Mouse (Mus musculus) ES-E14 (cell line): ENCODE results near the gene Trio. TPM values are rescaled to one million over a fixed set of nuclear protein-coding genes. Genes with fewer than 3 reads are reported as not detected.

Experiments
- DNase-seq: peaks from one replicate; pipeline ENCODE4 v3.0.0-alpha.2; 2013; ENCODE audit warnings: low read depth, low spot score
- H3K27ac ChIP-seq: 2 replicates; pipeline ENCODE4 v1.5.1; 2012; ENCODE audit warnings: low read depth, mild to moderate bottlenecking, low read length, moderate library complexity, mixed read lengths; ENCODE audit not compliant: poor library complexity, insufficient read depth, severe bottlenecking
- H3K36me3 ChIP-seq: 2 replicates; pipeline ENCODE4 v1.6.1; 2012; ENCODE audit warnings: mild to moderate bottlenecking, low read length, moderate library complexity, mixed read lengths; ENCODE audit not compliant: control insufficient read depth, poor library complexity, insufficient read depth, severe bottlenecking
- H3K4me1 ChIP-seq, 2 experiments: fragments of 150-350 bp in 1 of 2; sonication (generic) in 1 of 2; 2 replicates each; pipeline ENCODE4 v1.6.1; 2012; ENCODE audit warnings: low read length in 2 of 2, mild to moderate bottlenecking in 1 of 2, mixed read lengths in 1 of 2; ENCODE audit not compliant: control insufficient read depth in 2 of 2, insufficient read depth in 2 of 2, poor library complexity in 1 of 2
- H3K4me3 ChIP-seq, 2 experiments: fragments of 150-350 bp in 1 of 2; sonication (generic) in 1 of 2; 2 replicates each; pipeline ENCODE4 v1.5.1; 2012; ENCODE audit warnings: low read length in 2 of 2, low read depth in 1 of 2, mild to moderate bottlenecking in 1 of 2, mixed read lengths in 1 of 2; ENCODE audit not compliant: insufficient read depth in 1 of 2, poor library complexity in 1 of 2, severe bottlenecking in 1 of 2
- H3K9ac ChIP-seq: 2 replicates; pipeline ENCODE4 v1.6.1; 2012; ENCODE audit warnings: low read depth, mild to moderate bottlenecking, low read length, mixed read lengths; ENCODE audit not compliant: poor library complexity, insufficient read depth, severe bottlenecking
- H3K9me3 ChIP-seq: fragments of 150-350 bp; sonication (generic); 2 replicates; pipeline ENCODE4 v1.6.1; 2012; ENCODE audit warnings: low read depth, mild to moderate bottlenecking, low read length; ENCODE audit not compliant: control insufficient read depth, insufficient read depth
- CHD2 ChIP-seq: IDR thresholded peaks from 2 replicates; pipeline ENCODE4 v1.6.1; 2014; ENCODE audit warnings: mild to moderate bottlenecking, low read depth, low read length, inconsistent platforms
- HCFC1 ChIP-seq: IDR thresholded peaks from 2 replicates; pipeline ENCODE4 v1.6.1; 2012; ENCODE audit warnings: low read length, inconsistent platforms, borderline replicate concordance; ENCODE audit not compliant: insufficient read depth
- MAFK ChIP-seq: IDR thresholded peaks from 2 replicates; pipeline ENCODE4 v1.6.1; 2014; ENCODE audit warnings: mild to moderate bottlenecking, low read depth, low read length, inconsistent platforms; ENCODE audit not compliant: insufficient read depth
- ZC3H11A ChIP-seq: IDR thresholded peaks from 2 replicates; pipeline ENCODE4 v1.6.1; 2012; ENCODE audit warnings: low read depth, mild to moderate bottlenecking, inconsistent platforms, low read length, borderline replicate concordance
- ZNF384 ChIP-seq: IDR thresholded peaks from 2 replicates; pipeline ENCODE4 v1.6.1; 2012; ENCODE audit warnings: low read depth, low read length, inconsistent platforms
- in situ Hi-C, 2 experiments: fragments of 600-800 bp; cut with MboI; formaldehyde crosslinking; loops; one replicate each; pipeline ENCODE4 v1.15.1; 2025; ENCODE audit warnings: low sequenced_read_pairs in 2 of 2, inconsistent platforms in 1 of 2; ENCODE audit not compliant: unreplicated experiment in 2 of 2
- total RNA-seq: library from RNA; depleted of rRNA; stranded (reverse); fragments of 300-350 nt; gene quantifications from 2 replicates; pipeline ENCODE4 v1.2.3, GENCODE M21; 2012

Trio gene
- total RNA-seq, 1 experiment = 34.4 TPM

DNA sequence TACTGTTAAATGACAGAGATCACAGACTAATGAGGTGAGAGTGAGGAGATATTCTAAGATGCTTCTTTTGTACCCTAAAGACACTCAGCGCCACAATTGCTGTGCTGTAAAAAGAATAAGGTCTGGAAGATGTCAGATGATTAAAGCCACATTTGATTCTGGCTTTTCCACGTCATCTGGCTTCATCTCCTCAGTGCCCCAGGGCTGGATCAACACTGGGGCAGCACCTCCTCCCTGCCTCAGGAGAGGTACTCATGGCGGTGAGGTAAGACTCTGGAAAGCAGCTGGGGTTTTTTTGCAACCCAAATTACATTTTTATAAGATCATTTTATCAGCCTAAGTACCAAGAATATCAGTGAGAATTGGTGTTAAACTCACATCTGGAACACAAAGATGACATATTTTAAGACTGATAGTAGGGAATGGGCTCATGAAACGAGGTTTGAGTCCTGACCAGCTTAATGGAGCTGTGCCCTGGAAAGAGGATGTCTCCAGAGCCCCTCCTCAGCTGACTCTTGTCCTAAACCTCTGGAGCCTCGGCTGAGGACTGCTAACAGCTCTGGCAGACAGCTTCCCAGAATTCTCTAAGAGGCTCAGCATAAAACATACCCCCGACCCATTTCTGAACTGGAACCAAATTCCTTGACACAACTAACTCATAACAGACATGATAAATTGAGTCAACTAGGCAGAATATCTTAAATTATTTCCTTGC is 210.8 kb downstream of the Trio start:
- Histone ChIP-seq H3K9me3 (no peaks in the 10 kb centered on the region), H3K36me3 (peaks cover 3% of the 10 kb centered on the region; the same call in 1 of the 2 replicates), H3K9ac (no peak overlapping the region), H3K27ac (no peak overlapping the region), H3K4me3 (no peak overlapping the region), H3K4me1 (peaks cover 0 to 3% of the 10 kb centered on the region in 2 experiments; a peak in 1 of 4 replicates)
- no peak for DNase-seq
- TF ChIP-seq MAFK = no peak
- no peak for TF ChIP-seq HCFC1
- no peak for TF ChIP-seq ZNF384
- TF ChIP-seq CHD2 = no peak
- no peak for TF ChIP-seq ZC3H11A
- in situ Hi-C loops = no loop called here

DNA sequence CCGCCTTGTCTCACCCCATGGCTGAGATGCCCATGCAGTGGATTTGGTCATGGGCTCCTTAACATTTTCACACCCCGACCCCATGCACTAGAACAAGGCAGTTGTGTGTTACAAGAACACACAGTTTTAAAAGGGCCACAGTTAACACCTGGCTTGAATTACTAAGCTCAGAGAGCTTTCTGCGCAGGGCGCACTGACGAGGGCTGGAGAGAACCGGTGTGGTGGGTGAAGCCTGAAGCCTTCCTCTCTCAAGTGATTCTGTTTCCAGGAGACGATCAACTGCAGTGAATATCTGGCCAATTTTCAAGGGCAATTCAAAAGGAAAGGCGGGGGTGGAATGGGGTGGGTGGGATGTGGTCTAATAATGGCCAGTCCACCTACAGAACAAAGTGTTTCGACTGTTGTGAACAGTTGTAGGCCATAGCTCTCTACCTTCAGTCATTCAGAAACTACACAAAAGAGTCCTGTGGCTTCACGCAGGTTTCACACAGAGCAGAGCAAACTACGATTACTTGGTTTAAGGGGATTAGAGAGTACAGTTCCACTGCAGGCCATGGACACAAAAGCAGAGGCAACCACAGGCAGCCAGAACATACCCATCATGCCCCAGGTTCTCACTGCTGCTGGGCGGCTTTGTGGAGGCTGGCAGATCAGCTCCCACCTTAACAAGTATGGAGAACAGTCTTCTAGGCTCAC is 214.7 kb downstream of the Trio start:
- H3K27ac ChIP-seq = no peak overlapping the region; the same call in 1 of the 2 replicates
- H3K4me1 ChIP-seq = peaks cover 0 to 3% of the 10 kb centered on the region in 2 experiments; a peak in 1 of 4 replicates
- H3K9me3 ChIP-seq = no peaks in the 10 kb centered on the region
- no peak overlapping the region for H3K4me3 ChIP-seq
- H3K36me3 ChIP-seq = no peaks in the 10 kb centered on the region; the same call in 1 of the 2 replicates
- no peak overlapping the region for H3K9ac ChIP-seq
- in situ Hi-C loops = no loop called here
- TF ChIP-seq HCFC1 (no peak), MAFK (no peak), CHD2 (no peak), ZC3H11A (no peak), ZNF384 (no peak)
- no peak for DNase-seq

DNA sequence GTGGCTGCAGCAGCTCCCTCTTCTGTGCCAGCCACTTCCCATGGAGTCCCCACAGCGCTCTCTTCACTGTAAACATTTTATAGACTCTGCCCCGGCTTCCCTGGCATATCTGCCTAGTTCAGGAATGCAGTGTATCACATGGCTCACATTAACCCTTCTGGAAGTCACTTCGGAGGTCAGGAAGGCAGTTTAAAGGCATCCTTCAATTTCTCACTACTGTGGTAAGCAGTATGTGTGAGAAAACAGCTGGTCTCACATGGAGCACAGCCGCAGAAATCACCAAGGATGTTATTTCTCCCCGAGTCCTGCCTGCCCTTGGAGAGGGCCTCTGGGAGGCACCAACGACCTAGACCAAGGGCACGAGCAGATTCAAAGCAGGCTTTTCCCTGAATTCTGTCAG is 215.4 kb downstream of the Trio start:
- Histone ChIP-seq H3K27ac (no peak overlapping the region), H3K9me3 (no peaks in the 10 kb centered on the region), H3K36me3 (no peaks in the 10 kb centered on the region; the same call in 1 of the 2 replicates), H3K4me3 (no peak overlapping the region), H3K4me1 (peaks cover 0 to 3% of the 10 kb centered on the region in 2 experiments; a peak in 1 of 4 replicates), H3K9ac (no peak overlapping the region)
- no peak for DNase-seq
- in situ Hi-C loops = no loop called here
- TF ChIP-seq ZNF384 = no peak
- no peak for TF ChIP-seq HCFC1
- no peak for TF ChIP-seq ZC3H11A
- TF ChIP-seq CHD2 = no peak
- no peak for TF ChIP-seq MAFK

DNA sequence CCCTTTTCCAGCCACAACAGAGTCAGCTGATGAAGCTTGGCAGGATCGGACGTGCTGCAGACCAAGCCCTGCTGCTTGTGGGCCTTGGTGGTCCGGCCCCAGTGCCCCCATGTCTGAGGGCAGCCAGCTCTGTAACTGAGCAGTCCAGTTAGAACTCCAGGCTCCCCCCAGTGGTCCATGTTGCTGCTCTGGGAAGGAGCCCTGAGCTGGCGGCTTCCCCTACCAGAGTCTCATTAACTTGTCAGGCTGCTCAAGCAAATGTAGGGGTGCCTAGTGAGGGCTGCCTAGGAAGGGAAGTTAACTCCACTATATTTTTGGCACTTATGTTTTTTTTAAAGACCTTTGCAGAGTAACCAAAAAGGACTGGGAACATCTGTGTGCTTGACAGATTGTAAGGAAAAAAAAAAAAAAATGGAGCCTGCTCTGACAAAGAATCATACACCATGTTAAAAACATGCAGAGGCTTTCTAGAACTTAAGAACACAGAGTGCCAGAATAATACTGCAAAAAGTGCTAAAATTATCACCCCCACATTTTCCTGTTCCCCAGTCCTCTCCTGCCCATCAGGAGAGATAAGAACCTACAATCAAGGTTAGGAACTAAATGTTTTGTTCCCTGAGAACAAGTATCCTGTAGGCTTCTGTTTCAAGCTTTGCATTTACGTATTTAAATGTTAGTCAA is 216.9 kb downstream of the Trio start:
- no peaks in the 10 kb centered on the region; the same call in 1 of the 2 replicates for H3K36me3 ChIP-seq
- no peak overlapping the region for H3K4me3 ChIP-seq
- no peak overlapping the region for H3K27ac ChIP-seq
- in situ Hi-C loops = no loop called here
- no peaks in the 10 kb centered on the region for H3K9me3 ChIP-seq
- H3K9ac ChIP-seq = no peak overlapping the region
- TF ChIP-seq ZNF384 (no peak), HCFC1 (no peak), ZC3H11A (no peak), MAFK (no peak), CHD2 (no peak)
- no peak for DNase-seq
- peaks cover 0 to 3% of the 10 kb centered on the region in 2 experiments; a peak in 1 of 4 replicates for H3K4me1 ChIP-seq
